Mouse (Mus musculus): Measurements from ENCODE around the gene Prr14l. TPM values are rescaled to one million over a fixed set of nuclear protein-coding genes. Genes with fewer than 3 reads are reported as not detected.
"Not testable (repeated sequence)": the region's sequence is repeated elsewhere in the genome, so short reads cannot be mapped to it uniquely, and the experiment has no call there.

The Prr14l gene
- total and polyA plus RNA-seq, 3 experiments, result 37.0 to 135 (median 39.9) TPM

DNA sequence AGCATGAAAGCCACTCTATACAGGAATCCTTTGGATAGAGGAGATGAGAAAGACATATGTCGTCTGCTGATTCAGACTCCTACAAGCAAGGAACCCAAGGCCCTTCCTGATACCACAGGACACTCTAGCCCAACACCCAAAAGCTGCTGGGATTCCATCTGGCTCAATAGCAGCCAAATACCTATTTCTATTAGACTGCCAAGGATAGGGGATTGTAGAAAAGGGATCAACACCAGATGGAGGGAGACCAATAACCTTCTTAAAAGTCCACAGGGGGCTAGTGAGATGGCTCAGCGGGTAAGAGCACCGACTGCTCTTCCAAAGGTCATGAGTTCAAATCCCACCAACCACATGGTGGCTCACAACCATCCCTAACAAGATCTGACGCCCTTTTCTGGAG is 38.7 kb downstream of the Prr14l start:
- no peaks in the 10 kb centered on the region for H3K27me3 ChIP-seq (ENCODE audit: control insufficient read depth in 1 of 2, insufficient read depth in 2 of 2, low read length in 2 of 2)
- peaks cover 0 to 74% of the 10 kb centered on the region in 2 experiments; a peak in 2 of 4 replicates for H3K36me3 ChIP-seq (ENCODE audit: control insufficient read depth in 1 of 2, insufficient read depth in 2 of 2, low read length in 2 of 2)
- H3K27ac ChIP-seq (ENCODE audit: control insufficient read depth, low read depth, low read length), result no peak overlapping the region
- no peaks in the 10 kb centered on the region for H3K79me2 ChIP-seq (ENCODE audit: control insufficient read depth, insufficient read depth, low read length, poor library complexity)
- H3K9ac ChIP-seq (ENCODE audit: control insufficient read depth, low read depth, low read length, poor library complexity, severe bottlenecking), result no peak overlapping the region
- DNase-seq (ENCODE audit: low read depth, low spot score), result no peak
- no peaks in the 10 kb centered on the region for H3K9me3 ChIP-seq (replicated peaks; ENCODE audit: insufficient read depth, low read length)
- H3K4me1 ChIP-seq (ENCODE audit: control insufficient read depth in 1 of 2, insufficient read depth in 2 of 2, low read length in 2 of 2), result peaks cover 0 to 2% of the 10 kb centered on the region in 2 experiments; a peak in 1 of 4 replicates
- no peak overlapping the region for H3K4me3 ChIP-seq (ENCODE audit: control insufficient read depth in 1 of 2, insufficient read depth in 1 of 2, low read depth in 2 of 2, low read length in 2 of 2)
- TF ChIP-seq NRF1 (IDR thresholded peaks at IDR 0.05; ENCODE audit: insufficient read depth, low read depth, low read length, poor library complexity, severe bottlenecking), result no peak
- no peak for TF ChIP-seq CTCF (IDR thresholded peaks at IDR 0.05 in 2 of 3, conservative IDR thresholded peaks at IDR 0.05 in 1 of 3; ENCODE audit: control insufficient read depth in 1 of 3, insufficient read depth in 1 of 3, low read depth in 2 of 3, low read length in 3 of 3, poor library complexity in 1 of 3, severe bottlenecking in 1 of 3)

DNA sequence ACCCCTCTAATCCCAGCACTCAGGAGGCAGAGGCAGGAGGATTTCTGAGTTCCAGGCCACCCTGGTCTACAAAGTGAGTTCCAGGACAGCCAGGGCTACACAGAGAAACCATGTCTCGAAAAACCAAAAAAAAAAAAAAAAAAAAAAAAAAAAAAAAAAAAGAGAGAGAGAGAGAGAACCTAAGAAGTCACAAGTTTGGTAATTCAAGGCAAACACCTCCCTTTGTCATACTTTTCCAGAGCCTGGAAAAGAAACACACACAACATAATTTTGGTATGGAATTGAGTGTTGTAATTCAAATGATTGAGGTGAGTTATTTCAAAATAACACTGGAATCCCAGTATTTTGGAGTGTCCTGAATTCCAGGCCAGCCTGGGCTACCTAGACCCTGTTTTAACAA is 67.6 kb downstream of the Prr14l start:
- TF ChIP-seq ZNF384 (IDR thresholded peaks at IDR 0.05; ENCODE audit: low read depth, low read length), result peak; percentile 74
- H3K9me3 ChIP-seq (replicated peaks; ENCODE audit: insufficient read depth, low read length); DNase-seq (ENCODE audit: low read depth, low spot score); H3K27ac ChIP-seq (ENCODE audit: control insufficient read depth, low read depth, low read length); H3K4me3 ChIP-seq (ENCODE audit: control insufficient read depth in 1 of 2, insufficient read depth in 1 of 2, low read depth in 2 of 2, low read length in 2 of 2); H3K9ac ChIP-seq (ENCODE audit: control insufficient read depth, low read depth, low read length, poor library complexity, severe bottlenecking); H3K27me3 ChIP-seq (ENCODE audit: control insufficient read depth in 1 of 2, insufficient read depth in 2 of 2, low read length in 2 of 2): not testable (repeated sequence)
- Histone ChIP-seq H3K36me3 (ENCODE audit: control insufficient read depth in 1 of 2, insufficient read depth in 2 of 2, low read length in 2 of 2) (peaks cover 9 to 18% of the 10 kb centered on the region in 2 experiments), H3K4me1 (ENCODE audit: control insufficient read depth in 1 of 2, insufficient read depth in 2 of 2, low read length in 2 of 2) (peaks cover 9 to 11% of the 10 kb centered on the region in 2 experiments), H3K79me2 (ENCODE audit: control insufficient read depth, insufficient read depth, low read length, poor library complexity) (peaks cover 13% of the 10 kb centered on the region)

DNA sequence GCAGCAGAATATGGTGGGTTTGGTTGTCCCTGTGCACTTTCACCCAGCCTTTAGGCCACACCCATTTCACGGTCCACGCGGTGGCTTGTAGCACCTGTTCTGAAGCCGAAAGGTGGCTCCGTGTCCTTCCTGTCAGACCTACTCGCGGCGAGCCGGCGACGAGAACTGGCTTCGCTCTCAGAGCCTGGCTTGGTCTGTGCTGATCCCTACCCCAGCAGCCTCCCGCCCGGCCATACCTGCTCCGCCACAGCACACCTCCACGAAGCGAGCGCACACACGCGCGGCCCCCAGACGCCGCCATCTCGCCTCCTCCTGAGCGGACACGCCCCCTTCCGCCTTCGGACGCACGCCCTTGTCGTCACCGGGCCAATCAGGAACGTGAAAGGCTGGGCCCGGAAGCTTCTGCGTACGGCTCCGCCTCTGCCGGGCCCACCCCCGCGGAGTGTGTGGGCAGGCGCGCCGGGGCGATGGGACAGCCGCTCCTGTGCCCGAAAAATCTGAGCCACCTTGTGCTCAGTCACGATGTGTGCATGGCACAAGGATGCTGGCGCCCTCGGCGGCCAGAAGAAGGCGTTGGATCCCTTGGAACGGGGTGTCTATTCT is 68.6 kb downstream of the Prr14l start, which contains the start of gene Pisd:
Pisd (minus strand) TSS at position 334 of the 603 bp plus-strand sequence.
- no peaks in the 10 kb centered on the region for H3K27me3 ChIP-seq (ENCODE audit: control insufficient read depth in 1 of 2, insufficient read depth in 2 of 2, low read length in 2 of 2)
- peaks cover 5 to 20% of the 10 kb centered on the region in 2 experiments for H3K36me3 ChIP-seq (ENCODE audit: control insufficient read depth in 1 of 2, insufficient read depth in 2 of 2, low read length in 2 of 2)
- H3K27ac ChIP-seq (ENCODE audit: control insufficient read depth, low read depth, low read length), result peak within 1 kb of the TSS; percentile 4; the same call in 1 of the 2 replicates
- peak within 1 kb of the TSS; percentile 80 to 96 for H3K4me3 ChIP-seq (ENCODE audit: control insufficient read depth in 1 of 2, insufficient read depth in 1 of 2, low read depth in 2 of 2, low read length in 2 of 2)
- peaks cover 10 to 13% of the 10 kb centered on the region in 2 experiments for H3K4me1 ChIP-seq (ENCODE audit: control insufficient read depth in 1 of 2, insufficient read depth in 2 of 2, low read length in 2 of 2)
- DNase-seq (ENCODE audit: low read depth, low spot score), result peak; percentile 98
- no peaks in the 10 kb centered on the region for H3K9me3 ChIP-seq (replicated peaks; ENCODE audit: insufficient read depth, low read length)
- peak within 1 kb of the TSS; percentile 75 for H3K9ac ChIP-seq (ENCODE audit: control insufficient read depth, low read depth, low read length, poor library complexity, severe bottlenecking)
- H3K79me2 ChIP-seq (ENCODE audit: control insufficient read depth, insufficient read depth, low read length, poor library complexity), result peaks cover 13% of the 10 kb centered on the region
- TF ChIP-seq ZKSCAN1 (IDR thresholded peaks at IDR 0.05; ENCODE audit: low read depth, low read length), result 0 out of 2 replicates have a peak, but pooled peaks have one; percentile 13
- 0 out of 4 replicates have a peak, but pooled peaks of 1 of the 2 experiments have one; percentile 7 for TF ChIP-seq EP300 (IDR thresholded peaks at IDR 0.05; ENCODE audit: low read depth in 1 of 2, low read length in 2 of 2)
- TF ChIP-seq RAD21 (IDR thresholded peaks at IDR 0.05; ENCODE audit: low read depth, low read length), result no peak
- 0 out of 2 replicates have a peak, but pooled peaks have one; percentile 46 for TF ChIP-seq RCOR1 (IDR thresholded peaks at IDR 0.05; ENCODE audit: low read depth, low read length)
- TF ChIP-seq HCFC1 (IDR thresholded peaks at IDR 0.05; ENCODE audit: low read depth, low read length), result peak; percentile 81
- TF ChIP-seq TBP (IDR thresholded peaks at IDR 0.05; ENCODE audit: low read depth, low read length), result peak; percentile 58
- TF ChIP-seq POLR2AphosphoS2 (IDR thresholded peaks at IDR 0.05; ENCODE audit: low read length), result peak; percentile 98
- peak; percentile 85 for TF ChIP-seq SIN3A (IDR thresholded peaks at IDR 0.05; ENCODE audit: low read length)
- TF ChIP-seq MAFK (IDR thresholded peaks at IDR 0.05; ENCODE audit: borderline replicate concordance, low read depth, low read length), result no peak
- TF ChIP-seq TCF12 (IDR thresholded peaks at IDR 0.05; ENCODE audit: low read depth, low read length), result peak; percentile 44
- TF ChIP-seq NRF1 (IDR thresholded peaks at IDR 0.05; ENCODE audit: insufficient read depth, low read depth, low read length, poor library complexity, severe bottlenecking), result peak; percentile 60
- TF ChIP-seq MEF2A (IDR thresholded peaks at IDR 0.05; ENCODE audit: extremely low read depth, insufficient replicate concordance, low read depth, low read length, poor library complexity, severe bottlenecking), result 0 out of 2 replicates have a peak, but pooled peaks have one; percentile 20
- peak; percentile 97 for TF ChIP-seq ELF1 (IDR thresholded peaks at IDR 0.05; ENCODE audit: low read depth, low read length)
- peak; percentile 96 to 97 for TF ChIP-seq POLR2A (IDR thresholded peaks at IDR 0.05; ENCODE audit: control insufficient read depth in 1 of 2, insufficient read depth in 1 of 2, low read depth in 1 of 2, low read length in 2 of 2, poor library complexity in 1 of 2)
- TF ChIP-seq MYC (IDR thresholded peaks at IDR 0.05; ENCODE audit: low read depth, low read length), result peak; percentile 85
- peak; percentile 73 for TF ChIP-seq MAX (IDR thresholded peaks at IDR 0.05; ENCODE audit: low read length)
- TF ChIP-seq SMC3 (IDR thresholded peaks at IDR 0.05; ENCODE audit: low read depth, low read length), result no peak
- peak; percentile 97 for TF ChIP-seq NELFE (IDR thresholded peaks at IDR 0.05; ENCODE audit: low read depth, low read length)
- no peak for TF ChIP-seq USF1 (IDR thresholded peaks at IDR 0.05; ENCODE audit: low read depth, low read length)
- TF ChIP-seq TAL1 (IDR thresholded peaks at IDR 0.05; ENCODE audit: low read length), result no peak
- 0 out of 2 replicates have a peak, but pooled peaks have one; percentile 57 for TF ChIP-seq UBTF (IDR thresholded peaks at IDR 0.05; ENCODE audit: borderline replicate concordance, insufficient read depth, low read depth, low read length)
- TF ChIP-seq MXI1 (IDR thresholded peaks at IDR 0.05; ENCODE audit: low read depth, low read length), result peak; percentile 98
